In genomic region chr7:44928570-44928969, GRCm38 (mm10) we compare ENCODE assay signal across 8 mouse cellular contexts. TPM values are rescaled to one million over a fixed set of nuclear protein-coding genes. Genes with fewer than 3 reads are reported as not detected.
DNase-seq lines count a peak whose midpoint lies in the region; ATAC-seq and TF ChIP-seq lines count a peak whose summit lies in the region.

No protein-coding gene starts in this region.

- H3K4me1 ChIP-seq in heart, embryonic 12.5 days (replicated peaks): peaks cover 27% of the 10 kb centered on the region
- H3K4me1 ChIP-seq in G1E (ENCODE audit: insufficient read depth, low read depth, low read length): peaks cover 41% of the 10 kb centered on the region
- peaks cover 22% of the 10 kb centered on the region for H3K4me1 ChIP-seq in hindbrain, embryonic 12.5 days

- ATAC-seq in heart, embryonic 12.5 days (ENCODE audit: insufficient number of reproducible peaks, low FRiP score): no peak
- 0 out of 2 replicates have a peak, but pooled peaks have one; percentile 12 for ATAC-seq in G1E (ENCODE audit: extremely low read depth, insufficient number of reproducible peaks, low FRiP score, poor library complexity, severe bottlenecking)
- no peak for ATAC-seq in hindbrain, embryonic 12.5 days (ENCODE audit: low FRiP score)
- ATAC-seq in megakaryocyte-erythroid progenitor cell, adult 5-6 weeks (replicated peaks; ENCODE audit: low FRiP score, low TSS enrichment, poor library complexity, severe bottlenecking): peak; percentile 24

- peak overlapping the region; percentile 83 for H3K27ac ChIP-seq in heart, embryonic 12.5 days (ENCODE audit: poor library complexity, severe bottlenecking)
- H3K27ac ChIP-seq in hindbrain, embryonic 12.5 days: no peak overlapping the region

- DNase-seq in heart, postnatal 10 days: no peak
- DNase-seq in G1E (ENCODE audit: low spot score): peak; percentile 29
- no peak for DNase-seq in adrenal gland, postnatal 36 days
- no peak for DNase-seq in right cerebral cortex, postnatal 4 days
- no peak for DNase-seq in right cerebral cortex, postnatal 14 days

- peak overlapping the region; percentile 94 for H3K9ac ChIP-seq in heart, embryonic 12.5 days
- peak overlapping the region; percentile 94 for H3K9ac ChIP-seq in hindbrain, embryonic 12.5 days

- peak overlapping the region; percentile 92 for H3K4me2 ChIP-seq in heart, embryonic 12.5 days
- H3K4me2 ChIP-seq in hindbrain, embryonic 12.5 days (replicated peaks): peak overlapping the region; percentile 76

- H3K9me3 ChIP-seq in heart, embryonic 12.5 days (replicated peaks): no peaks in the 10 kb centered on the region
- H3K9me3 ChIP-seq in G1E (replicated peaks): no peaks in the 10 kb centered on the region
- no peaks in the 10 kb centered on the region for H3K9me3 ChIP-seq in hindbrain, embryonic 12.5 days (replicated peaks)

- WGBS in heart, embryonic 12.5 days: 0% methylated on average over 1 of the region's 1 CpGs
- WGBS in hindbrain, embryonic 12.5 days: 0% methylated on average over 1 of the region's 1 CpGs

- TF ChIP-seq CTCF in G1E (IDR thresholded peaks at IDR 0.05; ENCODE audit: low read depth, low read length): no peak

- H3K27me3 ChIP-seq in heart, embryonic 12.5 days (replicated peaks): no peaks in the 10 kb centered on the region
- H3K27me3 ChIP-seq in G1E (ENCODE audit: insufficient read depth, low read length): no peaks in the 10 kb centered on the region
- H3K27me3 ChIP-seq in hindbrain, embryonic 12.5 days: no peaks in the 10 kb centered on the region

- peaks cover 36% of the 10 kb centered on the region for H3K36me3 ChIP-seq in heart, embryonic 12.5 days
- peaks cover 42% of the 10 kb centered on the region for H3K36me3 ChIP-seq in G1E (replicated peaks)
- H3K36me3 ChIP-seq in hindbrain, embryonic 12.5 days: peaks cover 29% of the 10 kb centered on the region

- intact Hi-C loops in heart, postnatal 10 days (cut with DNase I): no loop called here

- H3K4me3 ChIP-seq in heart, embryonic 12.5 days: peak overlapping the region; percentile 94
- peak overlapping the region; percentile 95 for H3K4me3 ChIP-seq in G1E (ENCODE audit: low read depth, low read length)
- peak overlapping the region; percentile 79 for H3K4me3 ChIP-seq in hindbrain, embryonic 12.5 days

RNA-seq across cellular contexts. Expression of gene Ap2a1, which starts 0.7 kb away (rescaled TPM):
- polyA plus RNA-seq in heart, embryonic 12.5 days (2016; fragmentation: Nextera tagmentation; extraction: Ambion mirVana): 74.5 and 77.2 TPM in 2 replicates
- total RNA-seq in heart, postnatal 10 days (2021): 10 to 100 TPM; 90.9 to 91.1 TPM
- 68.8 and 98.0 TPM in 2 replicates for total RNA-seq in G1E (2014; fragmentation: Nextera tagmentation)
- total RNA-seq in G1E (2017): 19.8 and 30.8 TPM in 2 replicates
- 92.1 and 98.8 TPM in 2 replicates for polyA plus RNA-seq in G1E (2012)
- polyA plus RNA-seq in hindbrain, embryonic 12.5 days (2016; fragmentation: Nextera tagmentation; extraction: Ambion mirVana): 103 and 107 TPM in 2 replicates
- total RNA-seq in megakaryocyte-erythroid progenitor cell, adult 5-6 weeks (2014; fragmentation: Nextera tagmentation): 95.3 and 104 TPM in 2 replicates
- 23.8 and 37.1 TPM in 2 replicates for total RNA-seq in megakaryocyte-erythroid progenitor cell, adult 5-6 weeks (2017)
- total RNA-seq in adrenal gland, postnatal 36 days (2021): 100 to 1,000 TPM in 1 of 2 experiments, 10 to 100 TPM in 1; 95.0 to 106 TPM

RNA-seq across cellular contexts. Expression of gene Tsks, which starts 14.4 kb away (rescaled TPM):
- polyA plus RNA-seq in heart, embryonic 12.5 days (2016; fragmentation: Nextera tagmentation; extraction: Ambion mirVana): 0.19 TPM in 1 of 2 replicates, not detected in the other
- not detected for total RNA-seq in heart, postnatal 10 days (2021)
- not detected in 2 replicates for total RNA-seq in G1E (2014; fragmentation: Nextera tagmentation)
- not detected in 2 replicates for total RNA-seq in G1E (2017)
- 0.29 and 0.44 TPM in 2 replicates for polyA plus RNA-seq in G1E (2012)
- polyA plus RNA-seq in hindbrain, embryonic 12.5 days (2016; fragmentation: Nextera tagmentation; extraction: Ambion mirVana): not detected in 2 replicates
- total RNA-seq in megakaryocyte-erythroid progenitor cell, adult 5-6 weeks (2014; fragmentation: Nextera tagmentation): not detected in 2 replicates
- not detected in 2 replicates for total RNA-seq in megakaryocyte-erythroid progenitor cell, adult 5-6 weeks (2017)
- not detected for total RNA-seq in adrenal gland, postnatal 36 days (2021)

RNA-seq across cellular contexts. Expression of gene Fuz, which starts 32.7 kb away (rescaled TPM):
- 12.0 and 12.6 TPM in 2 replicates for polyA plus RNA-seq in heart, embryonic 12.5 days (2016; fragmentation: Nextera tagmentation; extraction: Ambion mirVana)
- 10 to 100 TPM; 12.2 to 18.2 TPM for total RNA-seq in heart, postnatal 10 days (2021)
- 13.6 and 17.8 TPM in 2 replicates for total RNA-seq in G1E (2014; fragmentation: Nextera tagmentation)
- 16.8 and 19.0 TPM in 2 replicates for total RNA-seq in G1E (2017)
- 37.5 and 49.0 TPM in 2 replicates for polyA plus RNA-seq in G1E (2012)
- 19.1 and 22.7 TPM in 2 replicates for polyA plus RNA-seq in hindbrain, embryonic 12.5 days (2016; fragmentation: Nextera tagmentation; extraction: Ambion mirVana)
- total RNA-seq in megakaryocyte-erythroid progenitor cell, adult 5-6 weeks (2014; fragmentation: Nextera tagmentation): 12.0 and 19.8 TPM in 2 replicates
- total RNA-seq in megakaryocyte-erythroid progenitor cell, adult 5-6 weeks (2017): 14.2 and 18.3 TPM in 2 replicates
- total RNA-seq in adrenal gland, postnatal 36 days (2021): 10 to 100 TPM; 24.9 to 25.8 TPM

RNA-seq across cellular contexts. Expression of gene Med25, which starts 36.1 kb away (rescaled TPM):
- 76.8 and 81.2 TPM in 2 replicates for polyA plus RNA-seq in heart, embryonic 12.5 days (2016; fragmentation: Nextera tagmentation; extraction: Ambion mirVana)
- 10 to 100 TPM; 67.7 to 77.1 TPM for total RNA-seq in heart, postnatal 10 days (2021)
- total RNA-seq in G1E (2014; fragmentation: Nextera tagmentation) (77.5 and 96.6 TPM in 2 replicates), G1E (2017) (14.0 and 16.5 TPM in 2 replicates)
- 367 and 482 TPM in 2 replicates for polyA plus RNA-seq in G1E (2012)
- 153 and 155 TPM in 2 replicates for polyA plus RNA-seq in hindbrain, embryonic 12.5 days (2016; fragmentation: Nextera tagmentation; extraction: Ambion mirVana)
- 42.0 and 71.7 TPM in 2 replicates for total RNA-seq in megakaryocyte-erythroid progenitor cell, adult 5-6 weeks (2014; fragmentation: Nextera tagmentation)
- 12.1 and 18.1 TPM in 2 replicates for total RNA-seq in megakaryocyte-erythroid progenitor cell, adult 5-6 weeks (2017)
- total RNA-seq in adrenal gland, postnatal 36 days (2021): 10 to 100 TPM; 86.1 to 97.1 TPM

RNA-seq across cellular contexts. Expression of gene Cpt1c, which starts 46.1 kb away (rescaled TPM):
- 10.7 and 11.5 TPM in 2 replicates for polyA plus RNA-seq in heart, embryonic 12.5 days (2016; fragmentation: Nextera tagmentation; extraction: Ambion mirVana)
- total RNA-seq in heart, postnatal 10 days (2021): 1 to 10 TPM; 4.1 to 6.2 TPM
- total RNA-seq in G1E (2014; fragmentation: Nextera tagmentation): 0.53 and 2.4 TPM in 2 replicates
- total RNA-seq in G1E (2017): 0.11 and 0.23 TPM in 2 replicates
- 0.28 and 0.33 TPM in 2 replicates for polyA plus RNA-seq in G1E (2012)
- polyA plus RNA-seq in hindbrain, embryonic 12.5 days (2016; fragmentation: Nextera tagmentation; extraction: Ambion mirVana): 42.8 and 44.2 TPM in 2 replicates
- 4.1 and 11.5 TPM in 2 replicates for total RNA-seq in megakaryocyte-erythroid progenitor cell, adult 5-6 weeks (2014; fragmentation: Nextera tagmentation)
- 0.91 and 1.3 TPM in 2 replicates for total RNA-seq in megakaryocyte-erythroid progenitor cell, adult 5-6 weeks (2017)
- 10 to 100 TPM in 1 of 2 experiments, 1 to 10 TPM in 1; 8.6 to 10.7 TPM for total RNA-seq in adrenal gland, postnatal 36 days (2021)

Comparison
In these comparisons a context has a peak if more than half of its experiments do, and no peak if none do; other contexts are left out.
1. ATAC-seq: peak in G1E (single experiment) and megakaryocyte-erythroid progenitor cell, adult 5-6 weeks (single experiment); none in heart, embryonic 12.5 days (single experiment) and hindbrain, embryonic 12.5 days (single experiment).
2. Peak in every context shown above with its lines, with median percentiles within 50 percentile points of each other: H3K4me3 ChIP-seq.